Mouse (Mus musculus) splenic B cell, adult 2 months (primary cell): Measurements from ENCODE around the gene Fam166b.

ENCODE experiments used
- DNase-seq: peaks from one replicate; pipeline ENCODE4 v3.0.0-alpha.2; 2011; ENCODE audit warnings: low read depth, low spot score
- H3K27me3 ChIP-seq: 2 replicates; pipeline ENCODE4 v1.6.1; 2012; ENCODE audit warnings: mild to moderate bottlenecking, low read length, moderate library complexity, mixed read lengths; ENCODE audit not compliant: control insufficient read depth, poor library complexity, insufficient read depth, severe bottlenecking
- H3K36me3 ChIP-seq: 2 replicates; pipeline ENCODE4 v1.6.1; 2012; ENCODE audit warnings: mild to moderate bottlenecking, low read length, moderate library complexity, mixed read lengths; ENCODE audit not compliant: control insufficient read depth, poor library complexity, insufficient read depth, severe bottlenecking

Fam166b gene

GRCm38 (mm10) chr4:43421632-43422240 lies 7.2 kb downstream of the Fam166b start:
- H3K27me3 ChIP-seq, result no peaks in the 10 kb centered on the region
- DNase-seq, result no peak
- H3K36me3 ChIP-seq, result no peaks in the 10 kb centered on the region

- Histone ChIP-seq H3K27me3 (no peaks in the 10 kb centered on the region), H3K36me3 (no peaks in the 10 kb centered on the region)
- DNase-seq, result peak; percentile 83
Observed at GRCm38 (mm10) chr4:43420305-43420704, 8.6 kb downstream of the Fam166b start.

GRCm38 (mm10) chr4:43419801-43420281 lies 9.1 kb downstream of the Fam166b start:
- DNase-seq, result no peak
- Histone ChIP-seq H3K36me3 (no peaks in the 10 kb centered on the region), H3K27me3 (no peaks in the 10 kb centered on the region)

DNA sequence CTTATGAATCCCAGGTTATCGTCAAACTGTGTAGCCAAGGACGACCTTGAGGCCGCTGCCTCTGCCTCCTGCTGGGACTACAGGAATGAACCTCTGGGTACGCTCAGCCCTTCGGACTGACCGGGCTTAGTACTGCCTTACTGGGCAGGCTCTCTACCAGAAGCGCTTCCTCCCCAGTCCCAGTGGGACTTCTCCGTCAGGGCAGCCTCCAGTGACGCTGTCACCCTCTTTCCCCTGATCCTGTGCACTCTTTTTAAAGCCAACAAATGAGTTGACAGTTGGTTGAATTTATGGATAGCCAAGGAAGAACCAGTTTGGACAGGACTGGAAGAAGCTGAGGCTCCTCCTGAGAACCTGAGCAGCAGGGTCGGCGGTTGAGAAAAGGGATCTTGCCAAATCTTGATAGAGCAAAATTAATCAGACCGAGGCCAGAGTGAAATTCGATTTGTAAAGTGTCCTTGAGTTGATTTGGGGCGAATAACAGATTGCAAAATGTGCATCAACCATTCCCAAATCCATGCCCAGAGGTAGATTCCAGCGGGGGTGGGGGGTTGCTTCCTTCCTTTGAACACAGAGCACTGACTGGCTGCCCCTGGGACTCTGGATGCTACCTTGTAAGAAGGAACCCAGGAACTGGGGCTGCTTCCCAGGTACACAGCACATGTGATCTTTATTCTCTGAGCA lies 9.8 kb downstream of the Fam166b start:
- DNase-seq, result no peak
- Histone ChIP-seq H3K27me3 (no peaks in the 10 kb centered on the region), H3K36me3 (no peaks in the 10 kb centered on the region)

- Histone ChIP-seq H3K27me3 (no peaks in the 10 kb centered on the region), H3K36me3 (no peaks in the 10 kb centered on the region)
- no peak for DNase-seq
Observed at GRCm38 (mm10) chr4:43418450-43418849, 10.5 kb downstream of the Fam166b start.

GRCm38 (mm10) chr4:43417269-43418062 lies 11.5 kb downstream of the Fam166b start:
- Histone ChIP-seq H3K27me3 (no peaks in the 10 kb centered on the region), H3K36me3 (no peaks in the 10 kb centered on the region)
- DNase-seq, result no peak

GRCm38 (mm10) chr4:43416071-43416490 lies 12.9 kb downstream of the Fam166b start:
- no peak for DNase-seq
- H3K27me3 ChIP-seq, result no peaks in the 10 kb centered on the region
- no peaks in the 10 kb centered on the region for H3K36me3 ChIP-seq

- no peak for DNase-seq
- Histone ChIP-seq H3K27me3 (no peaks in the 10 kb centered on the region), H3K36me3 (no peaks in the 10 kb centered on the region)
Observed at GRCm38 (mm10) chr4:43415221-43416070, 13.5 kb downstream of the Fam166b start.

- no peak for DNase-seq
- Histone ChIP-seq H3K27me3 (no peaks in the 10 kb centered on the region), H3K36me3 (no peaks in the 10 kb centered on the region)
Observed at GRCm38 (mm10) chr4:43414761-43415160, 14.2 kb downstream of the Fam166b start.

DNA sequence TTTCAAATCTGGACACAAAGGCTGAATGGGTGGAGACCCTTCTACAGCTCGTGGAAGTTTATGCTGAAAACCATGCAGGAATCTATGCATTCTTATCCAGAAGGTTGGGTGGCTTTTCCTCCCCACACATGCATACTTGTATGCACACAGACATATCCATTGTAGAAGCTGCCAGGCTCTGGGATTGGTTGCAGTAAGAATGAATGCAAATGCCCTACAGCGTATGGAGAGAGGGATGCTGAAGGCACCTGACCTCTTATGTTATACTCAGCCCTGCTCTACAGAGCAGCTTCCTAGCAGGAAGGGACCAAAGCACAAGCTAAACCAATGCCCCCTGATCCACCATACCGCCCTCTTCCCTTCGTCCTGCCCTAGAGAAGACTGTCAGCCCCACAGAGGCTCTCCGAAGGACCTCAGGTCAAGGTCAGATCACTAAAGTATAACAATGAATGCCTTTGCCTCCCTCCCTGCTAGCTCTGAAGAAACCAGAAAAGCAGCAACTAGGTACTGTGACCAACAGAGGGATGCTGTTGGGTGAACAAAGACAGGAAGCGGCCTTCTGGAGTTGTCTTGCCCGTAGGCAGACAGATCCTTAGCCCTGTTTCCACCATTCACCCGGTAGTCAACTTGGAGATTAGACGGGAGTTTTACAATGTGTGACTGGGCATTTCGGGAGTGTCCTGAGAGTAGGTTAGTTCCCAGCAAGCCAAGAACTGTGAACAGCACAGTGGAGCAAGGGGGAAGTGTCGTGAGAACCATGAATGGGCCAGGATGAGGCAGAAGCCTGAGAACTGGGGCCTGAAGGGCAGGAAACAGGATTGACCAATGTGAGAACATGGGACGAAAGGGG lies 21.6 kb downstream of the Fam166b start:
- Histone ChIP-seq H3K27me3 (no peaks in the 10 kb centered on the region), H3K36me3 (no peaks in the 10 kb centered on the region)
- no peak for DNase-seq

DNA sequence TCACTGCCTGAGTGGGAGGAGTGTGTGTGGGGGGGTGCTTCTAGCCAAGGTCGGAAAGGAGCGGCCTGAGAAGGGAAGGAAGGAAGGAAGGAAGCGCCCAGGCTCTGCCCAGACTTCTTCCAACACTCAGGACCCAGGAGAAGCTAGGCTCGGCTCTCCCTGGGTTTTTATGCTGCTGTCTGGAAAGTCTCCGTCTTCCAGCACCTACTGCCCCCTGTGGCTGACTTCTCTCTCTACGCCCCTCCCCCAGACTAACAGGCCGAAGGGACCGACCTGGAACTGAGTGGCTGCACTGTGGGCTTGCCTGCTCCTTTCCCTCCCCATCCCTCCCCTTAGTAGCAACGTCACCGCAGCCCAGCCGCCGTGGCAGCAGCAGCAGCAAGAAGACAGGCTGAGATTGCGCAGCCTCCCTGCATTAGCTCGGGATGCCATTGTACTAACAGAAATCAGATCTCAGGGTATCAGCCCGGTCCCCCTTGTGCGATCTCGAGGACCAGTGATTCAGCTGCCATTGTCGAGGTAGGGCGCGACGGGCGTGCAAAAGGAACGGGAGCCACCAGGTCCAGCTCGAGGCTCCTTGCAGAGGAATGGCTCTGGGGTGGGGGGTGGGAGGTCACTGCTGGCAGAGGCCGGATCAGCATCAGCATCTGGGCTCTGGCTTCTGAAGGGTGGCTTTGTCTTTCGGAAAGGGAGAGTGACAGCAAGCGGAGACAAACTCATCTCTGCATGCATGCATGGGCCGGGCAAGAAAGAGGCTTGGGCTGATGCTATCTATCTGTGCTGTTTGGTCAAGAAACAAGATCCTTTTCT lies 22.6 kb downstream of the Fam166b start:
- no peaks in the 10 kb centered on the region for H3K36me3 ChIP-seq
- no peak for DNase-seq
- no peaks in the 10 kb centered on the region for H3K27me3 ChIP-seq

DNA sequence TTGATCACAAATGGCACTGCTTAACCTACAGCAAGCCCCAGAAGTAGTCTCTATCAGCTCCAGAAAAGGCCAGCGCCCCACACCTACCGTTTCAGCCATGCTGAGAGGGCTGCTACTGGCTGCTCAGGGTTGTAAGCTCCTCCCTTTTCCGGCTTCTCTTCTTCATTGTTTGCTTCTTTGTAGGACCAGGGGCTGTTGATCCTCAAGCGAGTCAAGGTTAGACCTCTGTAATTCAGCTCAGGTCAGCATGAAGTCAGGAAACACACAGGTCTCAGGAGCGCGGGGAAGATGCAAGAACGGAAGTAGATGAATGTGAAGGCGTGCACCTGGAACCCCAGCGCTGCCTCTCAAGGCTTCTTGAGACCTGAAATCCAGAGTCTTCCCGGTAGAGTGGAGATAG lies 24.2 kb downstream of the Fam166b start:
- DNase-seq, result no peak
- no peaks in the 10 kb centered on the region for H3K36me3 ChIP-seq
- H3K27me3 ChIP-seq, result no peaks in the 10 kb centered on the region

GRCm38 (mm10) chr4:43402212-43402611 lies 26.7 kb downstream of the Fam166b start:
- no peaks in the 10 kb centered on the region for H3K27me3 ChIP-seq
- H3K36me3 ChIP-seq, result no peaks in the 10 kb centered on the region
- no peak for DNase-seq
